Mouse (Mus musculus) C2C12 (cell line): Measurements from ENCODE around the gene Pmvk. TPM values are rescaled to one million over a fixed set of nuclear protein-coding genes. Genes with fewer than 3 reads are reported as not detected.

Source experiments
- H3K27me3 ChIP-seq: one replicate; pipeline ENCODE4 v1.6.1; 2011; ENCODE audit not compliant: control insufficient read depth, insufficient read depth, insufficient read length
- H3K36me3 ChIP-seq: one replicate; pipeline ENCODE4 v1.6.1; 2011; ENCODE audit not compliant: control insufficient read depth, insufficient read depth
- H3K4me3 ChIP-seq: one replicate; pipeline ENCODE4 v1.5.1; 2011; ENCODE audit warnings: mild to moderate bottlenecking, control low read depth; ENCODE audit not compliant: poor library complexity, insufficient read depth, severe bottlenecking
- H3K79me2 ChIP-seq: one replicate; pipeline ENCODE4 v1.6.1; 2011; ENCODE audit not compliant: control insufficient read depth, insufficient read depth
- H3K79me3 ChIP-seq: one replicate; pipeline ENCODE4 v1.6.1; 2011; ENCODE audit warnings: low read depth, control low read depth
- H3ac ChIP-seq: one replicate; pipeline ENCODE3; 2011; ENCODE audit warnings: low read depth; ENCODE audit not compliant: control insufficient read depth, insufficient read length
- CEBPB ChIP-seq: IDR thresholded peaks from one replicate; pipeline ENCODE4 v1.6.1; 2011; ENCODE audit warnings: low read depth, mild to moderate bottlenecking, control low read depth, moderate library complexity
- CTCF ChIP-seq: IDR thresholded peaks from one replicate; pipeline ENCODE4 v1.5.1; 2011; ENCODE audit not compliant: control insufficient read depth, insufficient read depth, insufficient read length
- FOSL1 ChIP-seq: IDR thresholded peaks from one replicate; pipeline ENCODE4 v1.8.0; 2011; ENCODE audit warnings: mild to moderate bottlenecking, low read length; ENCODE audit not compliant: poor library complexity, insufficient read depth, severe bottlenecking
- MAX ChIP-seq: IDR thresholded peaks from one replicate; pipeline ENCODE4 v1.6.1; 2011; ENCODE audit warnings: mild to moderate bottlenecking, control low read depth
- MYOD1 ChIP-seq: IDR thresholded peaks from one replicate; pipeline ENCODE4 v1.6.1; 2011; ENCODE audit warnings: low read depth; ENCODE audit not compliant: control insufficient read depth, insufficient read length
- MYOG ChIP-seq: IDR thresholded peaks from one replicate; pipeline ENCODE4 v1.6.1; 2011; ENCODE audit not compliant: control insufficient read depth, insufficient read length; ENCODE audit errors: extremely low read depth
- USF1 ChIP-seq: IDR thresholded peaks from one replicate; pipeline ENCODE4 v1.6.1; 2011; ENCODE audit warnings: low read depth, mild to moderate bottlenecking, control low read depth, moderate library complexity
- polyA plus RNA-seq: library from polyadenylated mRNA; unstranded; fragments of >200 nt; fragmentation: generic; extraction: Trizol; gene quantifications from one replicate; pipeline ENCODE4 v1.2.1, GENCODE M21; 2012; ENCODE audit warnings: missing spikeins

The Pmvk gene
- polyA plus RNA-seq, 1 experiment, result 36.6 TPM

- peaks cover 37% of the 10 kb centered on the region for H3K27me3 ChIP-seq
- H3K79me3 ChIP-seq, result no peaks in the 10 kb centered on the region
- no peaks in the 10 kb centered on the region for H3K79me2 ChIP-seq
- TF ChIP-seq MYOD1 (no peak), CTCF (no peak), MYOG (no peak), USF1 (no peak), CEBPB (no peak), MAX (no peak), FOSL1 (no peak)
- H3K4me3 ChIP-seq, result no peak overlapping the region
- no peaks in the 10 kb centered on the region for H3K36me3 ChIP-seq
- no peak overlapping the region for H3ac ChIP-seq
Measured at GRCm38 (mm10) chr3:89486916-89487702, 32.8 kb downstream of the Pmvk start.

- TF ChIP-seq MYOG (no peak), FOSL1 (no peak), USF1 (no peak), CEBPB (no peak), MAX (no peak)
- no peaks in the 10 kb centered on the region for H3K36me3 ChIP-seq
- no peak overlapping the region for H3K4me3 ChIP-seq
- H3K79me3 ChIP-seq, result no peaks in the 10 kb centered on the region
- peaks cover 58% of the 10 kb centered on the region for H3K27me3 ChIP-seq
- H3K79me2 ChIP-seq, result no peaks in the 10 kb centered on the region
- H3ac ChIP-seq, result no peak overlapping the region
Measured at GRCm38 (mm10) chr3:89490790-89491189, 36.4 kb downstream of the Pmvk start.

- peaks cover 53% of the 10 kb centered on the region for H3K27me3 ChIP-seq
- TF ChIP-seq FOSL1, result no peak
- TF ChIP-seq USF1, result no peak
- no peak for TF ChIP-seq MYOG
- TF ChIP-seq CEBPB, result no peak
- TF ChIP-seq MYOD1, result no peak
- TF ChIP-seq CTCF, result no peak
- no peak for TF ChIP-seq MAX
- no peak overlapping the region for H3K4me3 ChIP-seq
- H3K36me3 ChIP-seq, result no peaks in the 10 kb centered on the region
- no peaks in the 10 kb centered on the region for H3K79me3 ChIP-seq
- H3K79me2 ChIP-seq, result no peaks in the 10 kb centered on the region
- H3ac ChIP-seq, result no peak overlapping the region
Measured at GRCm38 (mm10) chr3:89491559-89491958, 37.2 kb downstream of the Pmvk start.

- H3K79me3 ChIP-seq, result no peaks in the 10 kb centered on the region
- H3K79me2 ChIP-seq, result no peaks in the 10 kb centered on the region
- H3K4me3 ChIP-seq, result no peak overlapping the region
- TF ChIP-seq FOSL1, result no peak
- TF ChIP-seq MAX, result no peak
- TF ChIP-seq MYOG, result no peak
- TF ChIP-seq MYOD1, result no peak
- TF ChIP-seq USF1, result no peak
- TF ChIP-seq CTCF, result no peak
- TF ChIP-seq CEBPB, result no peak
- peaks cover 43% of the 10 kb centered on the region for H3K27me3 ChIP-seq
- H3K36me3 ChIP-seq, result no peaks in the 10 kb centered on the region
- H3ac ChIP-seq, result no peak overlapping the region
Measured at GRCm38 (mm10) chr3:89492701-89493151, 38.4 kb downstream of the Pmvk start.

- Histone ChIP-seq H3K4me3 (no peak overlapping the region), H3K79me2 (no peaks in the 10 kb centered on the region), H3K36me3 (no peaks in the 10 kb centered on the region), H3K27me3 (peaks cover 37% of the 10 kb centered on the region), H3ac (no peak overlapping the region), H3K79me3 (no peaks in the 10 kb centered on the region)
- no peak for TF ChIP-seq USF1
- TF ChIP-seq MYOG, result no peak
- no peak for TF ChIP-seq MAX
- no peak for TF ChIP-seq MYOD1
- no peak for TF ChIP-seq CEBPB
- TF ChIP-seq CTCF, result no peak
- TF ChIP-seq FOSL1, result no peak
Measured at GRCm38 (mm10) chr3:89494630-89495029, 40.3 kb downstream of the Pmvk start.

- peaks cover 26% of the 10 kb centered on the region for H3K27me3 ChIP-seq
- H3ac ChIP-seq, result no peak overlapping the region
Measured at GRCm38 (mm10) chr3:89496366-89496765, 42.0 kb downstream of the Pmvk start.

More at GRCm38 (mm10) chr3:89496366-89496765, 42.0 kb downstream of the Pmvk start:
- H3K4me3 ChIP-seq, result no peak overlapping the region
- H3K36me3 ChIP-seq, result no peaks in the 10 kb centered on the region
- no peaks in the 10 kb centered on the region for H3K79me3 ChIP-seq
- TF ChIP-seq MYOG (no peak), CTCF (no peak), MAX (no peak), USF1 (no peak), CEBPB (no peak), MYOD1 (no peak), FOSL1 (no peak)
- no peaks in the 10 kb centered on the region for H3K79me2 ChIP-seq
